Mouse (Mus musculus): ENCODE measurements around the gene Dgkd.

DNA sequence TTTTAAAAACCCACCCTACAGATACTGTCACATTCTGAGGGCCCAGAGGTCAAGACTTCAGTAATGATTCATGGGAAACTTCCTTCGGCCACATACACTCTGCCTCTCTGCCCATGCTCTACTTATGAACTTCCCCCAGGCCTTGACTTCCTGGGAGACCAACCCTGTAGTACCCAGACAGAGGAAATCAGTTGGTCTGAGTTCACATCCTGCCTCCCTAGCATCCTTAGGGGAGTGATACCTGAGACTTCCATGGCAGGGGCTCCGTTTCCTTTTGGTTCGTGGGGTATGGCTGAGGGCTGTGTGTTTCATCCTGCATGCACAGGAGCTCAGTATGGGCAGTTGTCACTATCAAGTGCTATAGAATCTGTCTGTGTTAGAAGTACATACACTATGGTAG lies 1.7 kb upstream of the Dgkd start:
- TF ChIP-seq POLR2A (IDR thresholded peaks at IDR 0.05; ENCODE audit: insufficient read depth, low read depth, low read length) = no peak
- TF ChIP-seq CTCF (IDR thresholded peaks at IDR 0.05) = no peak
